Mouse (Mus musculus): ENCODE measurements around the gene Tab1.

GRCm38 (mm10) chr15:80169484-80169883 is 36.6 kb downstream of the Tab1 start:
- TF ChIP-seq ZNF384 (IDR thresholded peaks at IDR 0.05; ENCODE audit: low read depth, low read length) (no peak), USF1 (IDR thresholded peaks at IDR 0.05; ENCODE audit: low read depth, low read length) (no peak), CTCF (conservative IDR thresholded peaks at IDR 0.05 in 1 of 2, IDR thresholded peaks at IDR 0.05 in 1 of 2; ENCODE audit: low read depth in 2 of 2, low read length in 2 of 2) (no peak), TBP (conservative IDR thresholded peaks at IDR 0.05; ENCODE audit: low read depth, low read length) (no peak), TCF12 (IDR thresholded peaks at IDR 0.05; ENCODE audit: low read depth, low read length) (no peak), MAX (IDR thresholded peaks at IDR 0.05; ENCODE audit: low read length) (no peak), ZC3H11A (IDR thresholded peaks at IDR 0.05; ENCODE audit: low read depth, low read length) (no peak), CHD2 (IDR thresholded peaks at IDR 0.05; ENCODE audit: low read length) (no peak), E2F4 (IDR thresholded peaks at IDR 0.05; ENCODE audit: insufficient replicate concordance, low read depth, low read length) (no peak)

All from CH12.LX (cell line).